Mouse (Mus musculus) right cerebral cortex, postnatal 4 days (tissue): ENCODE measurements around the gene Klhl13.

Source experiments
- DNase-seq: peaks from one replicate; pipeline ENCODE4 v3.0.0-alpha.2; 2022

Gene Klhl13

DNA sequence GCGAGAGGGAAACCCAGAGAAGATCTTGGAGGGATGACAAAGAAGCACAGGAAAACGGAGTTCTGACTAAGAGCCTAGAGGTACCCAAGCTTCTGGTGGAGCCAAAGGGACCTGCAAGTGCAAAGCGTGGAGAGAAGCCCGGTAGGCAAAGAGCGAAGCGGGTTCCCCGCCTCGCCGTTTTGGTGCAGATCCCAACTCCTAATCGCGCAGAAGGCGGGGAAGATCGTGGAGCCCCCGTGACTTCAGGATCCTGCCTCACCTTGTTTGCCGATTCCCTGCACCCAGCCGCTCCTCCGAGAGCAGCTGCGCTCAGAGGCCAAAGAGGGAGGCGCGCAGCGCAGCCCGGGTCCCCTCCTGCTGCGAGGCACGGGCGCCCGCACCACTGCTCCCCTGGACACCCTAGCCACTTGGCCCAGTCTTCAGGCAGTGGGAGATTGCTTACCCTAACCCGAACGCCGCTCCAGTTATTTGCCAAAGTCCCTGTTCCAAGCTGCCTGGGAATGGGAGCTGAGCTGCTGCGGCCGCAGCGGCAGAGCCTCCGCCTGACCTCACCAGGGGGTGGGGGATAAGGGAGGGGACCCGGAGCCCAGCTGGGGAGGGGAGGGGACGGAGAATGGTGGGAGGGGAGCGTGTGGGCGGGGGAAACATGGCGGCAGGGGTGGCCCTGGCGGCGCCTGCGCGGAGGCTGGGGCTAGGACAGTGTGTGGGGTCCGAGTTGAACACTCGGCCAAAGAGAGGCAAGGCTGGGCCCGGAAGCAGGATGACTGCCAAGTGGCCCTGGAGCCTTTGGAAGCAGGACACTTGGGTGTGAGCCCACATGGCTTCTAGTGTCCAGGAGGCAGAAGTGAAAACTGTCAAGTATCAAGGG is at the start of gene Klhl13:
Gene Klhl13 (minus strand): TSS at position 569 of the 868 bp plus-strand sequence.
- peak; percentile 38 for DNase-seq

DNA sequence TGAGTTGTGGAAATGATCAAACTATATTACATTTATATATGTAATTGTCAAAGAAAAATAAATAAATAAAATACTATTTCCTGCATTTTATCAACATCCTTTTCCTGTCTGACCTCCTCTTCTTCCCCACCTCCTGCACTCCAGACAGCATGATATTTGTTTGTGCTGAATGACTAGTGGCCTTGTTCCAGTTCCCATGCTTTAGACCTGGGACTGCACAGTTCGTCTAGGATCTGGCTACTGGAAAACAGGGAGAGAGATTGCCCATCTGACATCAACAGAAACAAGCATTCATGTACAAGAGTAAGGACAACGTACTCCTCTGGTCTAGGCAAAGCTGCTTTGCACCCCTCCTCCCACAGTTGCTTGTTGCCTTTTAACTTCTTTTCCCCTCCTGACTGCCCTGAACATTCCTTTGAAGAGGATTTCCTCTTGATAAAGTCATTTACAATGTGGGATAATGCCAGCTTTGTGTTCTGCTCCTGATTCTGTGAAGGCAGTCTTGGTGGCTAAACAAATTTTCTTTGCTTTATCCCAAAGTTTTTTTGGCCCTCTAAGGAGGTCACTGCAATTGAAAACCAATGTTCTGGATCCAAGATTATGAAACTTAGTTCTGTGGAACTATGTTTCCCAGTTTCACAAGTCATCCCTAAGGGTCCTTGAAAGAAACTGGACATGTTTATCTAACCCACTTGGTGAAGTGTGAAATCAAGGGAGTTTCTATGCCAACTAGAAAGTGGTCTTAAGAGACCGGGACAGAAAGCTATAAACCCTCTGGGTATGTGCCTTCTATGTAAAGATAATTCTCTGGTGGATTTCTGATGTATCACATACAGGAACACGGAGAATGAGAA is 44.6 kb upstream of the Klhl13 start:
- no peak for DNase-seq

DNA sequence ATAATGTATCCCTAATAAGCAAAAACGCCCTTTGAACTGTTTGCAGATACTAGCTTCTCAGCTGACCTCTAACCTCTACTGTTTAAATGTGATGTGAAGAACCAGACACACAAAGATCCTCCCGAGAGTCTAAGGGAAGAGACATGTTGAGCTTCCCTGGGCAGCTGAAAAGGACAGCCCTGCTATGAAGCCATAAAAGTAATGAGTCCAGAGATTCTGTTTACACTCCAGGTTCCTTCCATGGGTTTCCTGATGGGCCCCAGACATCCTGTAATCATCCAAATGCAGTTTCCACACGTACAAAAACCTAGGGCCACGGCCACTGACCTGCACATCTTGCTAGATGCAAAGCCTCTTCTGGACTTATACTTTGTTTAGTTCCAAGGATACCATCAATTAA is 23.8 kb upstream of the Klhl13 start:
- DNase-seq = no peak

DNA sequence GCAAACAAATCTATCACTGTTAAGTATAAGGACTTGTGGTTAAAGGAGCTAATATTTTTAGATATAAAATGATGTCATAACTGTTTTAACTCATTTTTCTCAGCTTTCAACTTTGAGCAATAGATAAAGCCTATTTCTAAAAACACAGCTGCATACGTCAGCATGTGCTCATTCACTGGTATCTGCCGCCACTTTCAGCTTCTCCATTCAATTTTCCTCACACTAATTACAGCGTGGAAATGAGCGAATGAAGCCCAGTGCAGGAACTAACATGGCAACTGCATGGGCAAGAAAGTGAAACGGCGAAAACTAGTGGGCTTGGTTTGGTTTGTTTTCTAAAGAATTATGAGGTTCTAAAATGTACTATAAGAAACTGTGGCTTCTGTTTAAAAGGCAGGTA is 1.4 kb downstream of the Klhl13 start:
- DNase-seq = no peak

DNA sequence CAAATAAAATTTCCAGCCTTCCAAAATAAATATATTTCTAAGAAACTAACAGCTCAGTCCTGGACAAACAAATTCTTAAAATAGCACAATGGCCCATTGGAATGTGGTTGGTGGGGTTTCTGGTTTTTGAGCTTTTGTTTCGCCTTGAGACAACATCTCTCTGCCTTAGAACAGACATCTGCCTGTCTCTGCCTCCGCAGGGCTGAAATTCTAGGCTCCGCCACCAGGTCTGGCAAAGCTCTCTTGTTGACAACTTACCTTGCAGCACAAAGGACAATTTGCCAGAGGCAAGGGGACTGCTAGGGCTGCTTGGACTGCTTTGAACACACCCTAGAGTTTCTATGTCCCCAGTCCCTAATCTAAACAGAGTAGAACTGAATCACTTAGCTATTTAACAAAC is 4.4 kb downstream of the Klhl13 start:
- no peak for DNase-seq

DNA sequence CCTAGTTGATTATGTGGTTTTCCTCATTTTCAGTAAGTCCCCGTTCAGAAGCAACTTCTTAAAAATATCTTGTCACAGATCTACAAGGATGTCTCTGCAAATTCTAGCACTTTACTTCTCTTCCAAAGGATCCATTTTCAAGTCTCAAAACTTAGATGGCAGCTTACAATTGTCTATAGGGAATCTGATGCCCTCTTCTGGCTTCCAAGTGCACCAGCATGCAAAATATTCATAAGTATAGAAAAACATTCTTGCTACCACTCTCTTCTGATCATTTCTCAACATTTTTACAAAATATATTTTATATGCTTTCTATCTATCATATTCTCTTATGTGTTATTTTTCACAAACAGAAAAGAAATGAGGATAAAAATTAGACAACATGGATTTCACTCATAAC is 14.8 kb downstream of the Klhl13 start:
- no peak for DNase-seq

DNA sequence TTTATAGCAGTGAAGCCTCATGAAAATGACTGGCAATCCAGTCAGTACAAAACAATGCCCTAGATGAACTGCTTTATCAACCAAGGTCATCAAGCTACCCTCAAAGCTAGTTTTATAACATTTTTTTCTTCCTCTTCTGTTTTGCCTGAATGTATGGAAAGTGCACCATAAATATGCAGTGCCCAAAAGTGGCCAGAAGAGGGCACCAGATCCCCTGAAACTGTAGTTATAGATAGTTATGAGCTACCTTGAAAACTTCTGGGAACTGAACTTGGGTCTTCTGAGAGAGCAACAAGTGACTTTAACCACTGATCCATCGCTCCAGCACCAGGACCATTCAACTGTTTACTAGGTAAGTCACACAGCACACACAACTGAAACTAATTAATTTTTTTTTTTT is 36.8 kb downstream of the Klhl13 start:
- peak; percentile 3 for DNase-seq

DNA sequence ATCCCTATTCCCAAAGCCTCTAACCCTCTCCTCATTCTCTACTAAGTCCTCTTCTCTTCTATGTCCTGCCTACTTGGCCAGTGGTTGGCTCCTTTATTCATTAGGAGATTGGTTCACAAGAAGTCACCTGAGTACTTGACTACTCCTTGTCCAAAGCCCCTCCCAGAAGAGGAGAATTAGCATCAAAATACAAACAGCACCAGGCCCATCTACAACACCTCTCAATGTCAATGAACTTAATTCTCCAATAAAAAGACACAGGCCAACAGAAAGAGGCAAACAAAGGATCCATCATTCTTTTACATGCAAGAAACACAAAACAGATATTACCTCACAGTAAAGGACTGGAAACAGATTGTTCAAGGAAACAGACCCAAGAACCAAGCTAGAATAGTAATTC is 46.0 kb downstream of the Klhl13 start:
- no peak for DNase-seq

DNA sequence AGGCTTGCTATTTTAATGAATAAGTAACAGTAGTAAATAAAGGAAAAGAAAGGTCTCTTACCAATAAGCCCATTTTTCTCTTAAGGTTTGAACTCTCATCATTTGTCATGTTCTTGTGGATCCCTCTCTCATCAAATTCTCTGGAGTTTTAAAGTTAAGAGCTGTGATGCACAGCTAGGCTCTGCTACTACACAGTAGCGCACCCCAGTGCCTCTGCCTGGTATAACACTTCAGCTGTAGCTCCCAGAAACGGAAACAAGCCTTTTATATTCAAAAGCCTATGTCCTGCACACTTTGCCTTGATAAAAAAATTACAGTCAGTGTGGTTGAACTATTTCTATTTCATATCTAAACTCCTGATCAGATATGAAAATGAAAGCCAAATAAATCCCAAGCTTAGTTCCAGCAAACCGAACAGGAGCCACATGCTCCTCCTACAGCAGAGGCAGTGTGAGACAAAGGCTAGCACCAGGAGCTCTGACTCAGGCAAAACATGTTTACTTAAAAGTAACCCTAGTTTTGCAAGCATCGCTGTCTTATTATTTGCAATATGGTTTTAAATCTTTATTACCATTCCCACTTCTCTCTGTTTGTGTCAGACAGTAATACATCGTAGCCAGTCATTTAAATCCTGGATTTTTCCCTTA is 68.8 kb downstream of the Klhl13 start:
- peak; percentile 78 for DNase-seq

DNA sequence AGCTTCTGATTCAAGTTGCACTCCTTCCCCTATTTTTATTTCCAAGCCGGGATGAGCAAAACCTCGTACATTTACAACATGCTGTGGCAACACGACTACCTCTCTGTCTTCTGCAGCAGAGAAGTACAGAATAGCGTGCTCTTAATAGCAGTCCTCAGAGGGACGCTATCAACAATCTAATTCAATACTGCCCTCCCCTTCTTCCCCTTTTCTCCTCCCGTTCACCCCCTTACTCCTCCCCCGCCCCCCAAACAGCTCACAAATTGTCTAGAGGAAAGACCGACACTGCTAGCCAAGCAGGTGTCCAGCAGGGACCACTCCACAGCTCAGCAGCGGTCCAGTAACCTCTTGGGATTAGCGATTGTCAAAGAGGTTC is 79.5 kb downstream of the Klhl13 start:
- no peak for DNase-seq

DNA sequence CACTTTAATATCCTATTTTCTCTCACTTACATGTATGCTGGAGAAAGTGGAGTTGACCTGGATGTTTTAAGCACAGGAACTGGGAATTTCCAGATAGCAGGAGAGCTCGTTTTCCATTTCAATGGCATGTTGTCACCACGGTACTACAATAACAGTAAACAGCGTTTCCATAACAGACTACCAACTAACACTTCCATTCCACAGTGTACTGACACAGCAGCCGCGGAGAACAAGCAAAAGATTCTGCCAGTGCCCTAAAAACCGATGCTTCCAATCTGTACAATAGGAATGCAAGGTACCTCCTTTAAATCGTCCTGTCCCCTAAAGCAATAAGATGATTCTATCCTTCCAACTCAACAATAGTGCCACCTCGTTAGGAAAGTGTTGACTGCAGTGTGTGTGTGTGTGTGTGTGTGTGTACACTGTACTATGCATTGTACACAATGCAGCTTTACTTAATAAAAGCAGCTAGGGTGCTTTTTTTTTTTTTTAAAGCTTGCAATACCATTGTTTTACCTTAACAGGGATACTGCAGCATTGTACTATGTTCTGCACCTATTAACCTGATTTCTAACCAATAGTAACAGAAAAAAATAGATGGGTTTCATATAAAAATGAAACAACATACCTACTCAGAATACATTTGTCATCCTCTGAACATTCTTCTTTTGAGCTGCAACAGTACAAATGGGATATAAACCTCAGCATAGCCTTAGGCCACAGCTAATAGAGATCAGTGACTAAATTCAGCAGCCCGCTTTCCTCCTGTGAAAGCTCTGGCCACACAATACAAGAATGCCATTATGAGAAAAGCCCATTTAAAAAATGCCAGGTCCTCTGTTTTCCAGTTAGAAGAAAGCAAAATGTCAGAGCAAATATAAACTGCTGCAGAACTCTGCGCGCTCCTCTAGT is 80.1 kb downstream of the Klhl13 start:
- DNase-seq = no peak

DNA sequence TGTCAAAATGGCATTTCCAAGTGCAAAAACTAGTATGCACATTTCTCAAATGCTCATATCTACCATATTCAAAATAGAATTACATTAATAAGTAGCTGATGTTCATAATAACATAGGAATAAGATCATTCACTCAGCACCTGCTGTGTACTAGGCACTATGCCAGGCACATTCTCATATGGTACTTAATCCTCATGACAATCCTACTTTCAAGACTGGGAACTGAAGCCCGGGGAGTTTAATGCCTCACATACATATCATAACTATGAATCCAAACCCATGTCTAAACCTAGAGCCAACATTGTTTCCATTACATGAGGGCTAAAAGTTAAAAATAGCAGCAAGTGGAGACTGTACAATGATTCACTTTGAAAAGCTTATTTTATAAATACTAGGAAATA is 97.3 kb downstream of the Klhl13 start:
- no peak for DNase-seq

DNA sequence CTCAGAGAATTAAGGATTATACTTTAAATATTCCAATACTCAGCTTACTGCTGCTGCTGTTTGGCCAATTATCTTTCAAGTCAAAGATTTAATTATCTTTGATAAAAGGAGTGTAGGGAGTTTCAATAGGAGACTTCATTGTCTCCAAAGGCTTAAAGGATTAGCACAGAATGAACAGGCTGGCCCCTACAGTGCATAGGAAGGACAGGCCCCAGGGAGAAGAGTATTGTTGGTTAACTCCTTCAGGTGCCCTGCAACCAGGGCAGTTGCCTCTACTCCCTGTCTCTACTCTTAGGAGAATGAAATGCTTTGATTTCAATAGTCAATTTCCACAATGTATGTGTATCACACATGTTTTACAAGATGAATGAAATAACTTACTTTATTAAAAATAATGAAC is 116.1 kb downstream of the Klhl13 start:
- no peak for DNase-seq
